Mouse (Mus musculus): ENCODE measurements around the gene Grk2.

Gene Grk2

GRCm38 (mm10) chr19:4306190-4306577, at the start of gene Grk2:
Gene Grk2 (minus strand): TSS chr19:4306222.
- CTCF ChIA-PET, result interaction anchor here (1.2 kb wide), 1 partner anchor 9 kb away, joined by 6 read pairs; no protein-coding TSS in a partner anchor

- CTCF ChIA-PET, result interaction anchor here (1.0 kb wide), 1 partner anchor 14 kb away, joined by 3 read pairs; no protein-coding TSS in a partner anchor
Measured at GRCm38 (mm10) chr19:4349455-4349854, 43.4 kb upstream of the Grk2 start.

GRCm38 (mm10) chr19:4346479-4346878, 40.5 kb upstream of the Grk2 start:
- CTCF ChIA-PET, result interaction anchor here (0.7 kb wide), 1 partner anchor 13 kb away, joined by 7 read pairs; no protein-coding TSS in a partner anchor

- CTCF ChIA-PET, result interaction anchor here (0.5 kb wide), 1 partner anchor 31 kb away, joined by 7 read pairs; no protein-coding TSS in a partner anchor
Measured at GRCm38 (mm10) chr19:4338162-4338561, 32.1 kb upstream of the Grk2 start.

GRCm38 (mm10) chr19:4333791-4334190, 27.8 kb upstream of the Grk2 start:
- CTCF ChIA-PET, result interaction anchor here (0.6 kb wide), 1 partner anchor 12 kb away, joined by 7 read pairs; no protein-coding TSS in a partner anchor

GRCm38 (mm10) chr19:4333100-4333775, 27.2 kb upstream of the Grk2 start:
- CTCF ChIA-PET, result interaction anchor here (0.6 kb wide), 1 partner anchor 206 kb away, joined by 3 read pairs; no protein-coding TSS in a partner anchor

GRCm38 (mm10) chr19:4332653-4333052, 26.6 kb upstream of the Grk2 start:
- CTCF ChIA-PET, result no interaction called here

GRCm38 (mm10) chr19:4331273-4331672, 25.3 kb upstream of the Grk2 start:
- CTCF ChIA-PET, result interaction anchor here (0.7 kb wide), 1 partner anchor 91 kb away, joined by 3 read pairs; no protein-coding TSS in a partner anchor

GRCm38 (mm10) chr19:4330603-4331002, 24.6 kb upstream of the Grk2 start:
- CTCF ChIA-PET, result interaction anchor here (0.5 kb wide), 1 partner anchor 38 kb away, joined by 6 read pairs; no protein-coding TSS in a partner anchor

GRCm38 (mm10) chr19:4328737-4329304, 22.8 kb upstream of the Grk2 start:
- CTCF ChIA-PET, result interaction anchor here (0.6 to 0.7 kb wide), 2 partner anchors 64 to 164 kb away, joined by 3 to 4 read pairs; no protein-coding TSS in a partner anchor

- CTCF ChIA-PET, result no interaction called here
Measured at GRCm38 (mm10) chr19:4326881-4327280, 20.9 kb upstream of the Grk2 start.

- CTCF ChIA-PET, result no interaction called here
Measured at GRCm38 (mm10) chr19:4326106-4326505, 20.1 kb upstream of the Grk2 start.

- CTCF ChIA-PET, result no interaction called here
Measured at GRCm38 (mm10) chr19:4322134-4322533, 16.1 kb upstream of the Grk2 start.

- CTCF ChIA-PET, result no interaction called here
Measured at GRCm38 (mm10) chr19:4321622-4322021, 15.6 kb upstream of the Grk2 start.

GRCm38 (mm10) chr19:4319272-4319671, 13.2 kb upstream of the Grk2 start:
- CTCF ChIA-PET, result no interaction called here

- CTCF ChIA-PET, result interaction anchor here (0.6 kb wide), 1 partner anchor 1202 kb away, joined by 4 read pairs; no protein-coding TSS in a partner anchor
Measured at GRCm38 (mm10) chr19:4317181-4317580, 11.2 kb upstream of the Grk2 start.

GRCm38 (mm10) chr19:4315223-4315944, 9.4 kb upstream of the Grk2 start:
- CTCF ChIA-PET, result interaction anchor here (0.8 kb wide), 1 partner anchor 441 kb away, joined by 3 read pairs; no protein-coding TSS in a partner anchor

GRCm38 (mm10) chr19:4309776-4310185, 3.8 kb upstream of the Grk2 start:
- CTCF ChIA-PET, result interaction anchor here (0.6 to 1.2 kb wide), 3 partner anchors 40 to 291 kb away, joined by 3 to 9 read pairs (median 4); no protein-coding TSS in a partner anchor

- CTCF ChIA-PET, result interaction anchor here (1.2 kb wide), 1 partner anchor 51 kb away, joined by 3 read pairs; no protein-coding TSS in a partner anchor
Measured at GRCm38 (mm10) chr19:4309302-4309701, 3.3 kb upstream of the Grk2 start.

GRCm38 (mm10) chr19:4305491-4306189, 382 bp downstream of the Grk2 start:
- CTCF ChIA-PET, result interaction anchor here (1.0 to 1.2 kb wide), 2 partner anchors 9 to 253 kb away, joined by 3 to 6 read pairs; no protein-coding TSS in a partner anchor

GRCm38 (mm10) chr19:4304871-4305321, 1.1 kb downstream of the Grk2 start:
- CTCF ChIA-PET, result interaction anchor here (0.6 to 1.0 kb wide), 2 partner anchors 252 to 271 kb away, joined by 3 read pairs; no protein-coding TSS in a partner anchor

All from spleen, embryonic (tissue).